Mouse (Mus musculus) CH12.LX (cell line): ENCODE results near the gene Pth1r.

ENCODE experiments used
- CTCF ChIP-seq, 2 experiments: IDR thresholded peaks in 1 of 2; conservative IDR thresholded peaks in 1 of 2; 2 replicates each; pipeline ENCODE4 v1.5.1; 2011 to 2012; ENCODE audit warnings: low read depth in 2 of 2, low read length in 2 of 2, improper control_type of control experiment in 1 of 2, inconsistent platforms in 1 of 2, mild to moderate bottlenecking in 1 of 2, moderate library complexity in 1 of 2
- HCFC1 ChIP-seq: IDR thresholded peaks from 2 replicates; pipeline ENCODE4 v1.6.1; 2012; ENCODE audit warnings: low read depth, mild to moderate bottlenecking, inconsistent platforms, low read length, improper control_type of control experiment
- POLR2A ChIP-seq: IDR thresholded peaks from 2 replicates; pipeline ENCODE4 v1.6.1; 2011; ENCODE audit warnings: low read depth, mild to moderate bottlenecking, improper control_type of control experiment, low read length

- TF ChIP-seq HCFC1 (no peak), CTCF (conservative IDR thresholded peaks at IDR 0.05 in 1 of 2, IDR thresholded peaks at IDR 0.05 in 1 of 2; ENCODE audit: low read depth in 2 of 2, low read length in 2 of 2) (no peak), POLR2A (no peak)
Measured at GRCm38 (mm10) chr9:110774403-110775268, 27.7 kb upstream of the Pth1r start.
